Mouse (Mus musculus): ENCODE data around the gene Tusc2.

The Tusc2 gene

GRCm38 (mm10) chr9:107609433-107609830 is 46.4 kb downstream of the Tusc2 start:
- DNase-seq (ENCODE audit: low read depth, low spot score) = no peak

- no peak for DNase-seq (ENCODE audit: low read depth, low spot score)
These were observed 48.6 kb downstream of the Tusc2 start for GRCm38 (mm10) chr9:107611456-107612190.

- DNase-seq (ENCODE audit: low read depth, low spot score) = peak; percentile 95
These were observed 49.3 kb downstream of the Tusc2 start for GRCm38 (mm10) chr9:107612191-107612944.

GRCm38 (mm10) chr9:107612945-107613569 is 50.0 kb downstream of the Tusc2 start:
- DNase-seq (ENCODE audit: low read depth, low spot score) = no peak

GRCm38 (mm10) chr9:107615035-107615434 is 52.0 kb downstream of the Tusc2 start:
- no peak for DNase-seq (ENCODE audit: low read depth, low spot score)

All from CD4-positive helper T cell, adult 2 months (primary cell).